In the genomic region with DNA sequence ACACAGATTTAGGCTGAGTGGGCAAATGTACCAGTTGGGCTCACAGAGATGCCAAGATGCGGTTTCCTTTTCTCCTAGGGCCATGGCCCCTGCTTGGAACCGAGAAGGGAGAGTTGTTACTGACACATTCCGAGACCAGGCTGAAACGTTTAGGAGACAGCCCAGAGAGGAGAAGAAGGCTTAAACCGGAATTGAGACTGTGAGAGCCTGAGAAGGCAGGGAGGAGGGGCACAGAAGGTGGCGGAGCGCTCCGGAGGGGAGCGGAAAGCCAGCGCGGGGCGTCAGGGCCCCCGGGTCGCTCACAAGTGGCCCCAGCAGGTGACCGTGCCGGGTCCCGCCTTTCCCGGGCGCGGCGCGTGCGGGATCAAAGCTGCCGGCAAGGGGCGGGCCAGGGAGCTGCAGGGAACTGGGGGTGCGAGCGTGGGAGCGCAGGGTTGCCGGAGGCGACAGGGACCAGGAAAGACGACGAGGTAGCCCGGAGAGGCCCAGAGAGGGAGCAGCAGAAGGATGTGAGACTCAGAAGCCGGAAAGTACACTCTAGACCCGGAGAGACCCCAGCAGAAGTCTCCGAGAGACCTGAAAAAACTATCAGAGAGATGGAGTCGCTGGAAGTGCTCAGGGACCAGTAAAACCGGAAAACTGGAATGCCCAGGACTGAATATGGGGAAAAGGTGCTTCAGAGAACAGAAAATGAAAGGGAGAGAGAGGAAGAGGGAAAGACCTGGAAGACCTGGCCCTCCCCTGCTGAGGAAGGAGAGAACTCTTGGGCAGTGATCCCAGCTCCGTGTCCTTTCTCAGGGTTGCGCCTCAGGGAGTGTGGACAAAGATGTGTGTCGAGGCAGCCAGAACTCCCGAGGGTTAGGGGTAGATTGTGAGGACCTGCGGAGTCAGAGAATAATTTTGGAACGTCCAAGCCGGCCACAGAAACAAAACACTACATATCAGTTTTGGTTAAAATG, we compare ENCODE assay signal across 8 mouse cellular contexts. TPM values are rescaled to one million over a fixed set of nuclear protein-coding genes. Genes with fewer than 3 reads are reported as not detected.
A peak's percentile ranks its signal among the peaks of the same experiment; 100 is the strongest.
DNase-seq lines count a peak whose midpoint lies in the region; ATAC-seq and TF ChIP-seq lines count a peak whose summit lies in the region.

No protein-coding gene starts in this region.

- under 1% methylated on average over 45 of the region's 45 CpGs for WGBS in heart, embryonic 10.5 days
- 0% methylated on average over 43 of the region's 45 CpGs for WGBS in kidney, embryonic 16.5 days
- under 1% methylated on average over 45 of the region's 45 CpGs for WGBS in lung, adult 2 months
- under 1% methylated on average over 45 of the region's 45 CpGs for WGBS in neural tube, embryonic 13.5 days

- peak overlapping the region; percentile 88 for H3K4me2 ChIP-seq in kidney, embryonic 16.5 days (replicated peaks; ENCODE audit: low read depth, low read length)
- peak overlapping the region; percentile 98 for H3K4me2 ChIP-seq in neural tube, embryonic 13.5 days

- H3K27me3 ChIP-seq in Patski = no peaks in the 10 kb centered on the region
- H3K27me3 ChIP-seq in heart, embryonic 10.5 days (ENCODE audit: insufficient read depth, poor library complexity, severe bottlenecking) = peaks cover 33% of the 10 kb centered on the region
- H3K27me3 ChIP-seq in kidney, embryonic 16.5 days (ENCODE audit: insufficient read depth, low read length) = no peaks in the 10 kb centered on the region
- H3K27me3 ChIP-seq in neural tube, embryonic 13.5 days = peaks cover 57% of the 10 kb centered on the region

- DNase-seq in 416B (ENCODE audit: low read depth) = peak; percentile 49
- no peak for DNase-seq in Patski (ENCODE audit: low read depth, low spot score)
- peak; percentile 79 for DNase-seq in embryo, embryonic 10.5 days (ENCODE audit: low spot score)
- DNase-seq in heart, embryonic 10.5 days (ENCODE audit: low spot score) = peak; percentile 87
- peak; percentile 80 for DNase-seq in lung, adult 2 months
- peak; percentile 76 for DNase-seq in thymus, postnatal 0 days (ENCODE audit: low spot score)

- no peaks in the 10 kb centered on the region for H3K36me3 ChIP-seq in heart, embryonic 10.5 days
- no peaks in the 10 kb centered on the region for H3K36me3 ChIP-seq in kidney, embryonic 16.5 days (ENCODE audit: insufficient read depth, low read length)
- no peaks in the 10 kb centered on the region for H3K36me3 ChIP-seq in neural tube, embryonic 13.5 days

- 0 out of 2 replicates have a peak, but pooled peaks have one; percentile 20 for TF ChIP-seq POLR2A in lung, adult 2 months (IDR thresholded peaks at IDR 0.05; ENCODE audit: borderline replicate concordance, extremely low read depth, low read depth, low read length)

- POLR2A ChIA-PET in Patski (lab: Charles Lee) = interaction anchor here (1.0 kb wide), 1 partner anchor 55 kb away, joined by 7 read pairs; no protein-coding TSS in a partner anchor

- ATAC-seq in Patski = peak; percentile 31
- ATAC-seq in kidney, embryonic 16.5 days (ENCODE audit: low FRiP score, low TSS enrichment) = peak; percentile 13; the same call in 1 of the 2 replicates
- 0 out of 2 replicates have a peak, but pooled peaks have one; percentile 11 for ATAC-seq in neural tube, embryonic 13.5 days (ENCODE audit: low read depth)

- H3K4me1 ChIP-seq in heart, embryonic 10.5 days = peaks cover 52% of the 10 kb centered on the region
- H3K4me1 ChIP-seq in kidney, embryonic 16.5 days (ENCODE audit: insufficient read depth, low read length) = peaks cover 25% of the 10 kb centered on the region
- peaks cover under 1% of the 10 kb centered on the region; the same call in 1 of the 2 replicates for H3K4me1 ChIP-seq in lung, adult 2 months (ENCODE audit: control insufficient read depth, insufficient read depth, low read length)
- peaks cover 44% of the 10 kb centered on the region for H3K4me1 ChIP-seq in neural tube, embryonic 13.5 days (replicated peaks)

- H3K9ac ChIP-seq in kidney, embryonic 16.5 days (replicated peaks; ENCODE audit: low read length) = peak overlapping the region; percentile 80
- peak overlapping the region; percentile 82 for H3K9ac ChIP-seq in neural tube, embryonic 13.5 days

- in situ Hi-C loops in Patski (cut with MboI; ENCODE audit: low pct_unique_long_range_greater_than_20kb) = no loop called here

- H3K4me3 ChIP-seq in heart, embryonic 10.5 days = peak overlapping the region; percentile 86
- H3K4me3 ChIP-seq in kidney, embryonic 16.5 days (ENCODE audit: low read length) = peak overlapping the region; percentile 85
- peak overlapping the region; percentile 76 for H3K4me3 ChIP-seq in lung, adult 2 months (replicated peaks; ENCODE audit: extremely low read depth, low read depth, low read length)
- H3K4me3 ChIP-seq in neural tube, embryonic 13.5 days = peak overlapping the region; percentile 84

- no peak for TF ChIP-seq CTCF in Patski (IDR thresholded peaks at IDR 0.05)
- TF ChIP-seq CTCF in lung, adult 2 months (IDR thresholded peaks at IDR 0.05; ENCODE audit: insufficient read depth, low read length) = no peak

- no peaks in the 10 kb centered on the region for H3K9me3 ChIP-seq in heart, embryonic 10.5 days
- no peaks in the 10 kb centered on the region for H3K9me3 ChIP-seq in kidney, embryonic 16.5 days (ENCODE audit: low read length)
- no peaks in the 10 kb centered on the region for H3K9me3 ChIP-seq in neural tube, embryonic 13.5 days

- CTCF ChIA-PET in Patski (lab: Charles Lee) = interaction anchor here (1.3 to 1.6 kb wide), 2 partner anchors 25 to 54 kb away, joined by 4 to 6 read pairs; no protein-coding TSS in a partner anchor

- peak overlapping the region; percentile 91 for H3K27ac ChIP-seq in heart, embryonic 10.5 days
- H3K27ac ChIP-seq in kidney, embryonic 16.5 days (ENCODE audit: low read length) = peak overlapping the region; percentile 77
- H3K27ac ChIP-seq in neural tube, embryonic 13.5 days (replicated peaks) = peak overlapping the region; percentile 72

RNA-seq across cellular contexts. Expression of a gene that starts 2.2 kb away (rescaled TPM):
- 0.53 TPM for polyA plus RNA-seq in Patski (2021)
- 0.60 and 0.63 TPM in 2 replicates for polyA plus RNA-seq in heart, embryonic 10.5 days (2016; fragmentation: Nextera tagmentation; extraction: Ambion mirVana)
- 0.39 and 0.51 TPM in 2 replicates for polyA plus RNA-seq in kidney, embryonic 16.5 days (2015; fragmentation: Nextera tagmentation; extraction: Ambion mirVana)
- 0.25 and 0.95 TPM in 2 replicates for polyA plus RNA-seq in lung, adult 2 months (2012; rRNA removed)
- polyA plus RNA-seq in neural tube, embryonic 13.5 days (2015; fragmentation: Nextera tagmentation; extraction: Ambion mirVana) = 0.61 TPM in 1 of 2 replicates, not detected in the other
- polyA plus RNA-seq in thymus, postnatal 0 days (2015; fragmentation: Nextera tagmentation; extraction: Ambion mirVana) = 0.39 and 0.71 TPM in 2 replicates

RNA-seq across cellular contexts. Expression of a gene that starts 4.4 kb away (rescaled TPM):
- 0.96 TPM for polyA plus RNA-seq in Patski (2021)
- polyA plus RNA-seq in heart, embryonic 10.5 days (2016; fragmentation: Nextera tagmentation; extraction: Ambion mirVana) = 0.16 and 0.17 TPM in 2 replicates
- polyA plus RNA-seq in kidney, embryonic 16.5 days (2015; fragmentation: Nextera tagmentation; extraction: Ambion mirVana) = 0.33 and 0.42 TPM in 2 replicates
- polyA plus RNA-seq in lung, adult 2 months (2012; rRNA removed) = 1.1 and 1.2 TPM in 2 replicates
- 0.18 and 0.32 TPM in 2 replicates for polyA plus RNA-seq in neural tube, embryonic 13.5 days (2015; fragmentation: Nextera tagmentation; extraction: Ambion mirVana)
- polyA plus RNA-seq in thymus, postnatal 0 days (2015; fragmentation: Nextera tagmentation; extraction: Ambion mirVana) = 0.49 and 0.64 TPM in 2 replicates

RNA-seq across cellular contexts. Expression of a gene that starts 7.7 kb away (rescaled TPM):
- 0.36 TPM for polyA plus RNA-seq in Patski (2021)
- 0.16 and 0.25 TPM in 2 replicates for polyA plus RNA-seq in heart, embryonic 10.5 days (2016; fragmentation: Nextera tagmentation; extraction: Ambion mirVana)
- polyA plus RNA-seq in kidney, embryonic 16.5 days (2015; fragmentation: Nextera tagmentation; extraction: Ambion mirVana) = 0.32 and 0.76 TPM in 2 replicates
- 2.6 and 23.9 TPM in 2 replicates for polyA plus RNA-seq in lung, adult 2 months (2012; rRNA removed)
- 0.59 and 1.2 TPM in 2 replicates for polyA plus RNA-seq in neural tube, embryonic 13.5 days (2015; fragmentation: Nextera tagmentation; extraction: Ambion mirVana)
- 0.62 and 0.73 TPM in 2 replicates for polyA plus RNA-seq in thymus, postnatal 0 days (2015; fragmentation: Nextera tagmentation; extraction: Ambion mirVana)

RNA-seq across cellular contexts. Expression of a gene that starts 23.0 kb away (rescaled TPM):
- 10.8 TPM for polyA plus RNA-seq in Patski (2021)
- 8.0 and 8.8 TPM in 2 replicates for polyA plus RNA-seq in heart, embryonic 10.5 days (2016; fragmentation: Nextera tagmentation; extraction: Ambion mirVana)
- 11.4 and 15.6 TPM in 2 replicates for polyA plus RNA-seq in kidney, embryonic 16.5 days (2015; fragmentation: Nextera tagmentation; extraction: Ambion mirVana)
- polyA plus RNA-seq in lung, adult 2 months (2012; rRNA removed) = 36.8 and 78.5 TPM in 2 replicates
- polyA plus RNA-seq in neural tube, embryonic 13.5 days (2015; fragmentation: Nextera tagmentation; extraction: Ambion mirVana) = 8.0 and 8.4 TPM in 2 replicates
- 3.5 and 4.7 TPM in 2 replicates for polyA plus RNA-seq in thymus, postnatal 0 days (2015; fragmentation: Nextera tagmentation; extraction: Ambion mirVana)

RNA-seq across cellular contexts. Expression of a gene that starts 29.7 kb away (rescaled TPM):
- polyA plus RNA-seq in Patski (2021) = 62.4 TPM
- polyA plus RNA-seq in heart, embryonic 10.5 days (2016; fragmentation: Nextera tagmentation; extraction: Ambion mirVana) = 85.8 and 93.0 TPM in 2 replicates
- polyA plus RNA-seq in kidney, embryonic 16.5 days (2015; fragmentation: Nextera tagmentation; extraction: Ambion mirVana) = 81.5 and 114 TPM in 2 replicates
- polyA plus RNA-seq in lung, adult 2 months (2012; rRNA removed) = 120 and 129 TPM in 2 replicates
- polyA plus RNA-seq in neural tube, embryonic 13.5 days (2015; fragmentation: Nextera tagmentation; extraction: Ambion mirVana) = 268 and 282 TPM in 2 replicates
- polyA plus RNA-seq in thymus, postnatal 0 days (2015; fragmentation: Nextera tagmentation; extraction: Ambion mirVana) = 35.9 and 38.5 TPM in 2 replicates
